Mouse (Mus musculus): Measurements from ENCODE around the gene Snorc. TPM values are rescaled to one million over a fixed set of nuclear protein-coding genes. Genes with fewer than 3 reads are reported as not detected.

Gene Snorc
- polyA plus RNA-seq, 1 experiment from 2014 or later = not detected

DNA sequence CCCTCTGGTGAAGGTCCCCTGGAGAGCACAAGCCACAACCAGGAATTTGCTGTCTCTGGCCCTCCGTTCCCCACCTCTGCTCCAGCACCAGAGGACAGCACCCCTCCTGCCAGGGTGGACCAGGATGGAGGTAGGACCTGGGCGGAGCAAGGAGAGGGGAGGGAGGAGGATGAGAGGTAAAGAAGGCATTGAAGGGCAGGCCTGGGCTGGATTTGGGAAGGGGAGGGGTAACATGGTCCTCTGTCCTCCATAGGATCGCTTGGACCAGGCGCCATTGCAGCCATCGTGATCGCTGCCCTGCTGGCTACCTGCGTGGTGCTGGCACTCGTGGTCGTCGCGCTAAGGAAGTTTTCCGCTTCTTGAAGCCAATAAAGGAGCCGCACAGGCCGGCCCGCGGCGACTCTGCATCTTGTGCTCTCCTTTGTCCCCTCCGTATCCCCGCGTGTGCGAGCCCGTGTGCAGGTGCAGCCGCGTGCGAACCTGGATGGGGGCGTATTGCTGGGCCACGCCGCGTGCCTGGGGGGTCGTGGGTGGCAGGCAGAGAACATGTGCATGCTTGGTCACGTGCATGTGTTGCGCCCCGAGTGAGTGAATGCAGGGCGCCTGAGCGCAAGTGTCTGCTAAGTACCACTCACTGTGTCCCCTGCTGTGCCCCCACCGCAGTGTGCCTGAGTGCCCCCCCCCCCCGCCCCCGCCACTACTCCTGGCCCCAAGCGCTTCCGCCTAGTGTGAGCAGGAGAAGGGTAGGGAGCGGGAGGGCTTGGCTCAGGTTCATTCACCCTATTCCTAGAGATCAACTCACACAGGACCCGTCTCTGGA lies 5.2 kb downstream of the Snorc start:
- peaks cover 7% of the 10 kb centered on the region for H3K4me1 ChIP-seq (replicated peaks)
- no peaks in the 10 kb centered on the region for H3K36me3 ChIP-seq
- H3K27ac ChIP-seq = no peak overlapping the region
- WGBS = 3% methylated on average over 42 of the region's 42 CpGs
- ATAC-seq (replicated peaks; ENCODE audit: insufficient number of reproducible peaks, insufficient read depth, low FRiP score, low read depth) = no peak
- H3K9ac ChIP-seq = no peak overlapping the region
- peak overlapping the region; percentile 66 for H3K4me2 ChIP-seq
- peak overlapping the region; percentile 39 for H3K4me3 ChIP-seq
- peaks cover 53% of the 10 kb centered on the region for H3K27me3 ChIP-seq
- H3K9me3 ChIP-seq (replicated peaks) = no peaks in the 10 kb centered on the region

- H3K27ac ChIP-seq = no peak overlapping the region
- H3K4me2 ChIP-seq = no peak overlapping the region
- no peaks in the 10 kb centered on the region for H3K36me3 ChIP-seq
- H3K9ac ChIP-seq = no peak overlapping the region
- H3K9me3 ChIP-seq (replicated peaks) = no peaks in the 10 kb centered on the region
- WGBS = 79% methylated on average over 4 of the region's 4 CpGs
- no peak overlapping the region for H3K4me3 ChIP-seq
- no peaks in the 10 kb centered on the region for H3K4me1 ChIP-seq (replicated peaks)
- no peak for ATAC-seq (replicated peaks; ENCODE audit: insufficient number of reproducible peaks, insufficient read depth, low FRiP score, low read depth)
- H3K27me3 ChIP-seq = peaks cover 6% of the 10 kb centered on the region
Measured at GRCm38 (mm10) chr1:87482546-87482945, 12.5 kb downstream of the Snorc start.

DNA sequence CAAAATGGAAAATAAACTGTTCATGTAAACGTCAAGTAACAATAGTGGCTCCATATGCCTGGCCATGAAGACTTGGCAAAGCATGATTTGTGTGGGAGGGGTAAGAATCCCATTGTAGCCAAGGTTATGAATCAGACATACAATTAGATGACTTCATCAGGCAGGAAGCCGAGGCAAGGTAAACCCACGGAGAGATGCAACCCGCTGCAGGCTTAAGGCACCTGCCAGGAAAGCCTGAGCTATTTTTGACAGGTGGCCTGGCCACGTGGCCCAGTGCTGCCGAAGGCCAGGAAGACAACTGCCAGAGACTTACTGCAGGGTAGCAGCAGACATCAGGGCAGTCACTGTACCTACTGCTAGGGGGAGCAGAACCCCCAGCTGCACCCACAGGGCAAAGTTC lies 16.3 kb downstream of the Snorc start:
- Histone ChIP-seq H3K4me2 (no peak overlapping the region), H3K9ac (no peak overlapping the region), H3K36me3 (no peaks in the 10 kb centered on the region), H3K4me3 (no peak overlapping the region), H3K9me3 (replicated peaks) (no peaks in the 10 kb centered on the region), H3K27ac (no peak overlapping the region), H3K4me1 (replicated peaks) (no peaks in the 10 kb centered on the region), H3K27me3 (no peaks in the 10 kb centered on the region)
- no peak for ATAC-seq (replicated peaks; ENCODE audit: insufficient number of reproducible peaks, insufficient read depth, low FRiP score, low read depth)
- WGBS = 42% methylated on average over 6 of the region's 6 CpGs

DNA sequence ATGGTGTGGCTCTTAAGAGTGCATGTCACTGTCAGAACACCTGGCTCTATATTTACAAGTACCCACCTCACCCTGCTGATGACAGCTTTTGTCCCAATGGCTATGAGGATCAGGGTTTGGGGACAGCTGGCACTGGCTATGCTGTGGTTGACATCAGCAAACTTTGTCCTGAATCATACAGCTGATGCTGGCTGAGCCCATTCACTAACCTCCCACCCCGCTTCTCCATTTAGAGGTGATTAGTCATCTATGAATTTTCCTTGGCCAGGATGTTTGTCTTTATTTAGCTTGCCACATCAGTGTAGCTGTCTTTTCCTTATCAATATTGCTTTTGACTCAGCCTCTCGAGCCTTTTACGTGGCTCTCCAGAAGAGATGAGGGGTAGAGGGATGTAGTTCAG lies 22.2 kb downstream of the Snorc start:
- WGBS = 37% methylated on average over 3 of the region's 3 CpGs
- Histone ChIP-seq H3K4me1 (replicated peaks) (no peaks in the 10 kb centered on the region), H3K4me3 (no peak overlapping the region), H3K36me3 (no peaks in the 10 kb centered on the region), H3K9ac (no peak overlapping the region), H3K4me2 (no peak overlapping the region), H3K27me3 (no peaks in the 10 kb centered on the region), H3K9me3 (replicated peaks) (no peaks in the 10 kb centered on the region), H3K27ac (no peak overlapping the region)
- no peak for ATAC-seq (replicated peaks; ENCODE audit: insufficient number of reproducible peaks, insufficient read depth, low FRiP score, low read depth)

- no peak for ATAC-seq (replicated peaks; ENCODE audit: insufficient number of reproducible peaks, insufficient read depth, low FRiP score, low read depth)
- WGBS = 66% methylated on average over 4 of the region's 4 CpGs
Measured at GRCm38 (mm10) chr1:87493542-87493941, 23.5 kb downstream of the Snorc start.

DNA sequence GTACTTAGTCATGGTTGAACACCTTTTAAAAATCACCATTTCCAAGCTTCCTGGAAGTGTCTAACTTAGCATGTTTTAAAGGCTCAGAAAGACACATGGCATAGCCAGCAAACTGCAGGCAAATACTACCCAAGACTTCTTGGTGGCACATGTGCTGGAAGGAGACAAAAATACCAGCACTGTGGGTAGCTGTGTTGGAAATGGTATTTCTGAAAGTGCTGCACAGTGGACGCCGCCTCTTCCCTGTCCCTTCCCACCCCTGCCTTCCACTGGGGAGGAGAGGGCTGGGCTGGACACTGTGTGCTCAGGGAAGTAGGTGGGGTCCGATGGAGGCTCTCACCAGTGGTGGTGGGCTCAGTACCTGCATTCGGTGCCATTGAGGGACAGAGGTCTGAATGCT lies 35.5 kb downstream of the Snorc start:
- Histone ChIP-seq H3K9me3 (replicated peaks) (no peaks in the 10 kb centered on the region), H3K27me3 (peaks cover 46% of the 10 kb centered on the region), H3K36me3 (no peaks in the 10 kb centered on the region), H3K27ac (no peak overlapping the region), H3K4me2 (no peak overlapping the region), H3K9ac (no peak overlapping the region), H3K4me3 (no peak overlapping the region), H3K4me1 (replicated peaks) (peaks cover 11% of the 10 kb centered on the region)
- WGBS = 81% methylated on average over 4 of the region's 4 CpGs
- ATAC-seq (replicated peaks; ENCODE audit: insufficient number of reproducible peaks, insufficient read depth, low FRiP score, low read depth) = no peak

More at GRCm38 (mm10) chr1:87493542-87493941, 23.5 kb downstream of the Snorc start:
- H3K27ac ChIP-seq = no peak overlapping the region
- no peak overlapping the region for H3K4me2 ChIP-seq
- H3K9me3 ChIP-seq (replicated peaks) = no peaks in the 10 kb centered on the region
- H3K4me3 ChIP-seq = no peak overlapping the region
- no peaks in the 10 kb centered on the region for H3K36me3 ChIP-seq
- H3K4me1 ChIP-seq (replicated peaks) = no peaks in the 10 kb centered on the region
- H3K9ac ChIP-seq = no peak overlapping the region
- H3K27me3 ChIP-seq = no peaks in the 10 kb centered on the region

GRCm38 (mm10) chr1:87507857-87508256 lies 37.8 kb downstream of the Snorc start:
- no peak overlapping the region for H3K27ac ChIP-seq
- peaks cover 63% of the 10 kb centered on the region for H3K27me3 ChIP-seq

DNA sequence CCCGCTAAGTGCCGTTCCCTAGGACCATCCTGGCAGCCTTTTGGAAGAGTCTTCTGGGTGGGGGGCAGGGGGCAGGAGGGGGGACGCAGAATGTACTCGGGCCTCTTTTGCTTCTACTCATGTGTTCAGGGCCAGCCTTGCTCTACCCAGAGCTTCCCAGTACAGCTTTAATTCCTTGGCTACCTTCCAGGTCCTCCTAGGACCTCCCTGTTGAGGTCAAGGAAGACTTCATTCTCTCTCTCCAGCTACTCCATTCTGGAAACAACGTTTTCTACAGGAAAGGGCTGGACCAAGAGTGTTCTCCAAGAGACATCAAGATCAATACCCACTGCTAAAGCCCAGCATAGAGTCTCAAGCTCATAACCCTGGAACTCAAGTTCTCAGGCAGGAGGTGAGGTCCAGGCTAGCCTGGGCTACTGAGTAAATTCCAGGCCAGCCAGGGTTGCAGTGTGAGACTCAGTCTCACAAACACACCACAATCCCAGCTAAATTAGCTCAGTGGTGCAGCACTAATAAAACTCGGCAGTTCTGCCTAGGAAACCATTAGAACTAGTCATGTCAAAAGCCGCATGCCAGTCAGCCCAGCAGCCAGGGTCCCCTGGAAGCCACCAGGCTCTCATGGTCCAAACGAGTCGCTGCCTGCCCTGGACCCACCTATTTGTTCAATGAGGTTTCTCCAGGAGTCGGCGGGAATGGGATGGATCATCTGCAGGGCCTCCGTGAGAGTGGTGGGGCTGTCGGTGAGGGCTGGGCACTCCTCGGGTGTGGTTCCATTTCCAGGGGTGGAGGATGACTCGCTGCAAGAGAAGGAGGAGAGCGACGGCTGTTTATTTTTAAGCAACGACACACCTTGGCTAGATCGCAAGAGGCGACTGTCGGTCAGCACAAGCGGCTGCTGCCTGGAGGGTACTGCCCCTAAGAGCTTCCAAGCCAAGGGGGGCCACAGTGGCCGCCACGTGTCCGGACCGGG lies 38.8 kb downstream of the Snorc start:
- H3K9ac ChIP-seq = no peak overlapping the region; the same call in 1 of the 2 replicates
- peak overlapping the region; percentile 100 for H3K4me2 ChIP-seq
- peaks cover 63% of the 10 kb centered on the region for H3K27me3 ChIP-seq
- H3K4me1 ChIP-seq (replicated peaks) = peaks cover 11% of the 10 kb centered on the region
- H3K4me3 ChIP-seq = peak overlapping the region; percentile 67
- ATAC-seq (replicated peaks; ENCODE audit: insufficient number of reproducible peaks, insufficient read depth, low FRiP score, low read depth) = no peak
- no peak overlapping the region for H3K27ac ChIP-seq
- WGBS = 18% methylated on average over 26 of the region's 26 CpGs
- H3K36me3 ChIP-seq = no peaks in the 10 kb centered on the region
- no peaks in the 10 kb centered on the region for H3K9me3 ChIP-seq (replicated peaks)

More at GRCm38 (mm10) chr1:87507857-87508256, 37.8 kb downstream of the Snorc start:
- no peak for ATAC-seq (replicated peaks; ENCODE audit: insufficient number of reproducible peaks, insufficient read depth, low FRiP score, low read depth)
- Histone ChIP-seq H3K4me2 (no peak overlapping the region), H3K9ac (no peak overlapping the region), H3K9me3 (replicated peaks) (no peaks in the 10 kb centered on the region), H3K36me3 (no peaks in the 10 kb centered on the region), H3K4me1 (replicated peaks) (peaks cover 11% of the 10 kb centered on the region), H3K4me3 (no peak overlapping the region)
- 59% methylated on average over 6 of the region's 6 CpGs for WGBS

GRCm38 (mm10) chr1:87509561-87510165 lies 39.6 kb downstream of the Snorc start, which contains the start of gene Neu2:
Gene Neu2 (plus strand): TSS chr1:87509889.
- 0 out of 2 replicates have a peak, but pooled peaks have one; percentile 24 for ATAC-seq (replicated peaks; ENCODE audit: insufficient number of reproducible peaks, insufficient read depth, low FRiP score, low read depth)
- H3K27ac ChIP-seq = no peak within 1 kb of the TSS
- peaks cover 11% of the 10 kb centered on the region for H3K4me1 ChIP-seq (replicated peaks)
- H3K9me3 ChIP-seq (replicated peaks) = no peaks in the 10 kb centered on the region
- peak within 1 kb of the TSS; percentile 100 for H3K4me2 ChIP-seq
- no peaks in the 10 kb centered on the region for H3K36me3 ChIP-seq
- H3K4me3 ChIP-seq = peak within 1 kb of the TSS; percentile 67
- WGBS = 2% methylated on average over 56 of the region's 56 CpGs
- peaks cover 61% of the 10 kb centered on the region for H3K27me3 ChIP-seq
- H3K9ac ChIP-seq = peak within 1 kb of the TSS; percentile 52

- H3K9me3 ChIP-seq (replicated peaks) = no peaks in the 10 kb centered on the region
- H3K27me3 ChIP-seq = peaks cover 56% of the 10 kb centered on the region
- peak; percentile 61 for ATAC-seq (replicated peaks; ENCODE audit: insufficient number of reproducible peaks, insufficient read depth, low FRiP score, low read depth)
- peak overlapping the region; percentile 67 for H3K4me3 ChIP-seq
- H3K36me3 ChIP-seq = no peaks in the 10 kb centered on the region
- peak overlapping the region; percentile 100 for H3K4me2 ChIP-seq
- H3K9ac ChIP-seq = peak overlapping the region; percentile 52
- H3K4me1 ChIP-seq (replicated peaks) = peaks cover 11% of the 10 kb centered on the region
- under 1% methylated on average over 33 of the region's 61 CpGs for WGBS
- H3K27ac ChIP-seq = no peak overlapping the region
Measured at GRCm38 (mm10) chr1:87510166-87510691, 40.2 kb downstream of the Snorc start.
